Mouse (Mus musculus) adrenal gland, postnatal 25 days (tissue): ENCODE results near the gene Tecpr2. TPM values are rescaled to one million over a fixed set of nuclear protein-coding genes. Genes with fewer than 3 reads are reported as not detected.

Experiments
- DNase-seq: peaks from one replicate; pipeline ENCODE4 v3.0.0; 2021; ENCODE audit warnings: mixed read lengths
- long read RNA-seq: library from polyadenylated mRNA; stranded (forward); transcript quantifications from one replicate; pipeline ENCODE4 v2.0.0, GENCODE M21; 2021
- total RNA-seq: library from RNA; stranded (reverse); gene quantifications from 2 replicates; pipeline ENCODE4 v1.2.3, GENCODE M21; 2021

Tecpr2 gene
- 9.5 and 10.1 TPM in 2 replicates for total RNA-seq
- long read RNA-seq, partial matches to known transcripts: 0 of 1 reads
- long read RNA-seq, other reads (novel, unspliced or antisense): 1 of 1 reads

GRCm38 (mm10) chr12:110889036-110890020 lies at the start of gene Tecpr2, which contains the start of gene Cinp:
Tecpr2 (plus strand) TSS chr12:110889264.
Cinp (minus strand) TSS chr12:110889145.
- DNase-seq: peak; percentile 94

GRCm38 (mm10) chr12:110840348-110841198 lies 48.5 kb upstream of the Tecpr2 start, which contains the start of gene Mok:
Mok (minus strand) TSS chr12:110840939.
- DNase-seq: peak; percentile 96

GRCm38 (mm10) chr12:110841731-110842493 lies 47.2 kb upstream of the Tecpr2 start:
- DNase-seq: no peak

GRCm38 (mm10) chr12:110843194-110844048 lies 45.6 kb upstream of the Tecpr2 start:
- peak; percentile 87 for DNase-seq

GRCm38 (mm10) chr12:110844227-110845130 lies 44.6 kb upstream of the Tecpr2 start:
- peak; percentile 36 for DNase-seq

- peak; percentile 90 for DNase-seq
Measured at GRCm38 (mm10) chr12:110845131-110845880, 43.8 kb upstream of the Tecpr2 start.

GRCm38 (mm10) chr12:110846191-110846765 lies 42.8 kb upstream of the Tecpr2 start:
- no peak for DNase-seq

- peak; percentile 90 for DNase-seq
Measured at GRCm38 (mm10) chr12:110850010-110850928, 38.8 kb upstream of the Tecpr2 start, which contains the start of gene Zfp839. Zfp839 (plus strand) TSS chr12:110850253.

GRCm38 (mm10) chr12:110850929-110851256 lies 38.2 kb upstream of the Tecpr2 start:
- DNase-seq: no peak

GRCm38 (mm10) chr12:110851414-110851813 lies 37.6 kb upstream of the Tecpr2 start:
- DNase-seq: peak; percentile 20

- DNase-seq: no peak
Measured at GRCm38 (mm10) chr12:110851923-110852322, 37.1 kb upstream of the Tecpr2 start.

GRCm38 (mm10) chr12:110854786-110855737 lies 34.0 kb upstream of the Tecpr2 start:
- no peak for DNase-seq

GRCm38 (mm10) chr12:110857196-110857595 lies 31.9 kb upstream of the Tecpr2 start:
- DNase-seq: peak; percentile 45

GRCm38 (mm10) chr12:110858681-110859080 lies 30.4 kb upstream of the Tecpr2 start:
- peak; percentile 19 for DNase-seq

GRCm38 (mm10) chr12:110860293-110860692 lies 28.8 kb upstream of the Tecpr2 start:
- no peak for DNase-seq

GRCm38 (mm10) chr12:110861256-110861655 lies 27.8 kb upstream of the Tecpr2 start:
- DNase-seq: no peak
